Mouse (Mus musculus) erythroblast, embryonic 14.5 days (primary cell): ENCODE data around the gene Tbc1d20.

Experiments
- GATA1 ChIP-seq: IDR thresholded peaks from 2 replicates; pipeline ENCODE4 v1.6.1; 2012; ENCODE audit warnings: low read length, inconsistent platforms, mixed read lengths
- TAL1 ChIP-seq: IDR thresholded peaks from 3 replicates; pipeline ENCODE4 v1.6.1; 2012; ENCODE audit warnings: low read length, inconsistent platforms, mixed read lengths

DNA sequence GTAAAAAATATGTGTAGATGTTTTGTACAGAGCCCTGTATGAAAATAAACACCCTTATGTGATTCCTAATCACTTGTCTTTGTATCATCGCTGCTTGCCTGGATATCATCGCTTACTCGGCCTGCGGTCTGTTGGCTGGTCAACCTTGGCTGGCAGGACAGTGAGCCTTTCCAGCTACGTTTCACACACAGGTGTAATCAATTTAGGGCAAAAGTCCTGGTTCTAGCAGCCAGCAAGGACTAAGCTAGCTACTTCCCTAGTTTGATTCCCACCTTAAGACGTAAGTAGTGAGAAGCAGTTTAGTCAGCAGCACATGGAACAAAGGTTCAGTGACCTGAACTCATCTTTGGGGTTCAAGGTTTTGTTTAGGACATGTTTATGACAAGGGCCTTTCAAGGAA, 20.3 kb downstream of the Tbc1d20 start:
- TF ChIP-seq TAL1 (no peak), GATA1 (no peak)
